Mouse (Mus musculus): ENCODE data around the gene Mob4.
"Not testable (repeated sequence)": the region's sequence is repeated elsewhere in the genome, so short reads cannot be mapped to it uniquely, and the experiment has no call there.

The Mob4 gene

GRCm38 (mm10) chr1:55130943-55131401 lies at the start of gene Mob4:
Gene Mob4 (plus strand): TSS chr1:55131231.
- DNase-seq (ENCODE audit: low read depth, low spot score) = peak; percentile 84

GRCm38 (mm10) chr1:55082106-55082505 lies 48.9 kb upstream of the Mob4 start:
- no peak for DNase-seq (ENCODE audit: low read depth, low spot score)

- DNase-seq (ENCODE audit: low read depth, low spot score) = no peak
Measured at GRCm38 (mm10) chr1:55085781-55086366, 45.2 kb upstream of the Mob4 start.

GRCm38 (mm10) chr1:55086868-55087400 lies 44.1 kb upstream of the Mob4 start:
- DNase-seq (ENCODE audit: low read depth, low spot score) = peak; percentile 41

GRCm38 (mm10) chr1:55087401-55087904 lies 43.6 kb upstream of the Mob4 start:
- DNase-seq (ENCODE audit: low read depth, low spot score) = no peak

GRCm38 (mm10) chr1:55087932-55088610 lies 43.0 kb upstream of the Mob4 start, which contains the start of the genes Hspe1 and Hspd1:
Gene Hspe1 (plus strand): TSS chr1:55088132.
Gene Hspd1 (minus strand): TSS chr1:55088243.
- peak; percentile 80 for DNase-seq (ENCODE audit: low read depth, low spot score)

GRCm38 (mm10) chr1:55088611-55089497 lies 42.2 kb upstream of the Mob4 start:
- DNase-seq (ENCODE audit: low read depth, low spot score) = no peak

- DNase-seq (ENCODE audit: low read depth, low spot score) = no peak
Measured at GRCm38 (mm10) chr1:55089498-55090064, 41.5 kb upstream of the Mob4 start.

GRCm38 (mm10) chr1:55092056-55092455 lies 39.0 kb upstream of the Mob4 start:
- no peak for DNase-seq (ENCODE audit: low read depth, low spot score)

GRCm38 (mm10) chr1:55092469-55092868 lies 38.6 kb upstream of the Mob4 start:
- no peak for DNase-seq (ENCODE audit: low read depth, low spot score)

GRCm38 (mm10) chr1:55106919-55107585 lies 24.0 kb upstream of the Mob4 start:
- DNase-seq (ENCODE audit: low read depth, low spot score) = no peak

GRCm38 (mm10) chr1:55107644-55108043 lies 23.4 kb upstream of the Mob4 start:
- DNase-seq (ENCODE audit: low read depth, low spot score) = no peak

- no peak for DNase-seq (ENCODE audit: low read depth, low spot score)
Measured at GRCm38 (mm10) chr1:55108473-55108872, 22.6 kb upstream of the Mob4 start.

- no peak for DNase-seq (ENCODE audit: low read depth, low spot score)
Measured at GRCm38 (mm10) chr1:55109066-55109766, 21.8 kb upstream of the Mob4 start.

GRCm38 (mm10) chr1:55123046-55123445 lies 8.0 kb upstream of the Mob4 start:
- DNase-seq (ENCODE audit: low read depth, low spot score) = no peak

- no peak for DNase-seq (ENCODE audit: low read depth, low spot score)
Measured at GRCm38 (mm10) chr1:55123561-55123960, 7.5 kb upstream of the Mob4 start.

GRCm38 (mm10) chr1:55124136-55124535 lies 6.9 kb upstream of the Mob4 start:
- not testable (repeated sequence) for DNase-seq (ENCODE audit: low read depth, low spot score)

- no peak for DNase-seq (ENCODE audit: low read depth, low spot score)
Measured at GRCm38 (mm10) chr1:55129716-55130115, 1.3 kb upstream of the Mob4 start.

- DNase-seq (ENCODE audit: low read depth, low spot score) = no peak
Measured at GRCm38 (mm10) chr1:55130190-55130916, 678 bp upstream of the Mob4 start.

All from c-Kit-negative CD71-positive TER-119-positive erythroid progenitor cells, embryonic 14.5 days (primary cell).